Mouse (Mus musculus) monocyte, adult 5-6 weeks (primary cell): Measurements from ENCODE around the gene Plekhg6. TPM values are rescaled to one million over a fixed set of nuclear protein-coding genes. Genes with fewer than 3 reads are reported as not detected.
A peak's percentile ranks its signal among the peaks of the same experiment; 100 is the strongest.

Experiments used
- ATAC-seq: fragments of 153-309, 156-312 bp; replicated peaks from 2 replicates; pipeline ENCODE4 v1.8.0; 2017; ENCODE audit warnings: mild to moderate bottlenecking; ENCODE audit not compliant: low TSS enrichment, insufficient number of reproducible peaks, severe bottlenecking, poor library complexity, low FRiP score
- total RNA-seq: library from RNA; stranded (forward); fragments of 200-1000, 200-491, 200-594 nt; gene quantifications from 3 replicates; pipeline ENCODE4 v1.2.3, GENCODE M21; 2017

Gene Plekhg6
- total RNA-seq, result not detected in 3 replicates

DNA sequence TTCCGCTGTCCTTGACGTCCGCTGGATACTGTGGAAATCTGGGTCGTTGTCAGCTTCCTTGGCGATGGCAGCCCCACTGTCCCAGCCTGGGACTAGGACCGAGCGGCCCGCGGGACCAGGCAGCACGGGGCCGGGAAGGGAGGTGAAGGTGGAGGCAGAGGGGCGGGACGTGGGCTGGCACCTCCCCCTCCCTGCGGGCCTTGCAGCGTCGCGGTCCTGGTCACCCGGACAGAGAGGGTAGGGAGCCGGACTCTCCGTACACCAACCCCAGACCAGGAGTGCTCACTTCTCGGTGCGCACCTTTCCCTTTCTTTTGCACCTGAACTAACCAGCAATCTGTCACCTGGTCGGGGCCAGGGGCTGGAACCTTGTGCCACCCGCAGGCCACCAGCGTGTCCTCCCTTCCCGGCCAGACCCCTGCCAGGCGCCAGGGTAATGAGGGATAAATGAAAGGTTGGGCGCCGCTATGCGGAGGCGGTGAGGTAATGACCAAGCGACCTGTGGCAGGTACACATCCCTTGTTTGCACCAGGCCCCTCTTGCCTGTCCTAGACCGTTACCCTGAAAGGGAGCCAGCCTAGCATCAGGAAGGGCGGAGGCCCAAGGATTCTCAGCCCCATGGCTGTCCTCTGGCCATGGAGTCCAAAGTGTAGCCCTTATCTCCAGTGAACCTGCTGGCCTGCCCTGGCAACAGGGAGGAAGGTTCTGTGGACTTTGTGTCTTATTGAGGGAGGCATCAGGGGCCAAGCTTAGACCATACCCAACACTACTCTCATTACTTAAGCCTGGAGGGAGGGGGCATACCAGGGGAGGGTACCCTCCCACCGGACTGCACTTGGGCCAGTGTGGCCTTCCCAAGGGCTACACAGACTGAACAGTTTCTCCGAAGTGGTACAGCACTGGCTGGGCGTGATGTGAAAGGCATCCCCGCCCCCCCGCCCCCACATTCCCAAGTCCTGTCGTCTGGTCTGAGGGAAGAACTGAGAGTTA, at the start of gene Plekhg6:
Gene Plekhg6, minus strand, starts transcription at position 422 of the 989 bp plus-strand sequence.
- ATAC-seq, result no peak

DNA sequence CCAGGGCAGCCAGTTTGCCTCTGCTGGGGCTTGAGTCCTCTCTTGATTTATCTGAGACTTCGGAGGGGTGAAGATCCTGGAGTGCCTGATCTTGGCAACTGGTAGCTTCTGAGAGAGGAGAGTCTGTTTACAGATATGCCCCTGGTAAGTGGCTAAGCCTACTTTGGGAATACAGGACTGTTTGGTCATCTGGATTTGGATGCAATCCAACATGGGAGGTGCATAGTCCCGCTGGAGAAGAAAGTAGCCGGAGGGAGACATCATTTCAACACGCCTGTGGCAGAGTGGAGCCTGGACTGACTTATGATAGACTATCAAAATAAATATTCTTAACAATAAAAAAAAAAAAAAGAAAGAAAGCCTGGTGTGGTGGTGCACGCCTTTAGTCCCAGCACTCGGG, 49.1 kb upstream of the Plekhg6 start:
- no peak for ATAC-seq

GRCm38 (mm10) chr6:125426383-125427360, 46.1 kb upstream of the Plekhg6 start:
- peak; percentile 56 for ATAC-seq

- ATAC-seq, result peak; percentile 33
Observed at GRCm38 (mm10) chr6:125425205-125426090, 44.9 kb upstream of the Plekhg6 start.

DNA sequence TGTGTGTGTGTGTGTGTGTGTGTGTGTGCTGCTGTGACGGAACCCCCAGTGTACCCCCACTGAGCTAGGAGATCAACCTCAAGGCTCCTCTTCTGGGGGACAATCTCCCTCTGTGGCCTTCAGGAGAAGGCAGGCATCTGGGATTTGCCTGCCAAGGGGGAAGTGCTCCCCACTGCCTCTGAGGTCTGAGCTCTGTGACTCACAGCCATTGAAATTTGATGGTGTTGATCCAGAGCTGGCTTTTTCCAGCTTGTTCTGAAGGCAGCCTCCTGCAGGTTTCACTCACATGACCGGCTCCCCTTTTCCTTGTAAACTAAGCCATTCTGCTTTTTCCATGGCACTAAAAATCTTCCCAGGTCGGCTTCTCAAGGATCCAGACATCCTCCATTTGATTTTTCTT, 43.6 kb upstream of the Plekhg6 start:
- ATAC-seq, result no peak

- no peak for ATAC-seq
Observed at GRCm38 (mm10) chr6:125423507-125423906, 42.9 kb upstream of the Plekhg6 start.

- no peak for ATAC-seq
Observed at GRCm38 (mm10) chr6:125423099-125423498, 42.5 kb upstream of the Plekhg6 start.

DNA sequence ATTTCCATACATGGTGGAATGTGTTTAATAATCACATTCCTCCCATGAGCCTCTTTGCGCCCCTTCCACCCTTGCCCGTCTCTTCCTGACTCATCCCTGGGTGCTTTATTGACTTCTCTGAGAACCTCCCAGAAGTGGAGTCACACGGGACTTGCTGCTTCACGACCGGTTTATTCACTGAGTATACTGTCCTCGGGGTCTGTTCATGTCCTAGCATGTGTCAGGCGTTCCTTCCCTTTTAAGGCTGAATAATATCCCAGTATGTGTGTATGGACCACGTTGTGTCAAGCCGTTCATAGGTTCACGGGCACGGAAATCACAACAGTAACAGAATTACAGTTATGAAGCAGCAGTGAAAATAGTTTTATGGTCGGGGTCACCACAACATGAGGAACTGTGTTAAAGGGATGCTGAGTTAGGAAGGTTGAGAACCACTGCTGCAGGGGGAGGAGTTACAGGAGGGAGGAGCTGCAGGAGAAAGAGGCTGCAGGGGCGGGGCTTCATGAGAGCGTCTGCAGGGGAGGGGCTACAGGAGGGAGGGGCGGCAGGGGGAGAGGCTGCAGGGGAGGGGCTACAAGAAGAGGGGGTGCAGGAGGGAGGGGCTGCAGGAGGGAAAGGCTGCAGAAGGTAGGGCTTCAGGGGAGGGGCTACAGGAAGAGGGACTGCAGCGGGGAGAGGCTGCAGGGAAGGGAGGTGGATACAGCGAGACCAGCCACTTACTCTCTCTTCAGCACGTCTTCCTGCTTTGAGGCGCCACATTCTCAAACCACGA, 41.6 kb upstream of the Plekhg6 start:
- peak; percentile 48 for ATAC-seq

GRCm38 (mm10) chr6:125420458-125421063, 40.0 kb upstream of the Plekhg6 start:
- ATAC-seq, result no peak

DNA sequence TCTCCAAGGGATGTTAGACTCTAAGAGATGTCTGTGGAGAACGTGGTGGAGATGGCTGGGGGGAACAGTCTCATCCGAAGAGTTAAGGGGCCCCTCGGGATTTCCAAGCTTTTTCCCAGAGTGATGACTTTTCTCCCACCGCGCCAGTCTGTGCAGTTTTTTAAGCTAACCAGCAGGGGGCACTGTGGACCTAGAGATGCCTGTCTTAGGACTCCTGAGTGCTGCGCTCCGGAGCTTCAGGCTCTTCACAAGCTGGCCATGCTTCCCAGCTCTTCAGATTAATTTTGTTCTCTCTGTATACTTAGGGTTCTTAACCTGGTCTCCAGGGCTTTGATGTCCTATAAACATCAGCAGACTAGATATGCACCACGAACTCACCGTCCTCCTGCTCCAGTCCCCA, 38.2 kb upstream of the Plekhg6 start:
- peak; percentile 66 for ATAC-seq

DNA sequence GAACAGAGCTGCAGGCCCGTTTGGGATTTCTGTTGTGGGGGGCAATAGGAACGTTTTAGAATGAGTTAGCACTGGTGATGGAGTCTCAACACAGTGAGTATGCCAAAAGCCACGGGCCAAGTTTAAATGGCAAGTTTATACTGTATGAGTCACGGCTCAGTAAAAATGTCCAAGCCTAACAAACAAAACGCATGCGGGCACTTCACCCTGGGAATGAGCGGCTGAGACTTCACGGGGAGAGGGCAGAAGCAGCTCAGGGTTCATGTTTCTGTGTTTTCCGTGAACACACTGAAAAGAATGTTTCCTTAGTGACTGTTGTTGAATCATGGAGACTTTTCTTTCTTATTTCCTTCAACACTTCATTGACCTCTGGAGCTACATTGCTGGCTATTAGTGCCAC, 32.7 kb upstream of the Plekhg6 start:
- no peak for ATAC-seq

- ATAC-seq, result no peak
Observed at GRCm38 (mm10) chr6:125411661-125412060, 31.1 kb upstream of the Plekhg6 start.

DNA sequence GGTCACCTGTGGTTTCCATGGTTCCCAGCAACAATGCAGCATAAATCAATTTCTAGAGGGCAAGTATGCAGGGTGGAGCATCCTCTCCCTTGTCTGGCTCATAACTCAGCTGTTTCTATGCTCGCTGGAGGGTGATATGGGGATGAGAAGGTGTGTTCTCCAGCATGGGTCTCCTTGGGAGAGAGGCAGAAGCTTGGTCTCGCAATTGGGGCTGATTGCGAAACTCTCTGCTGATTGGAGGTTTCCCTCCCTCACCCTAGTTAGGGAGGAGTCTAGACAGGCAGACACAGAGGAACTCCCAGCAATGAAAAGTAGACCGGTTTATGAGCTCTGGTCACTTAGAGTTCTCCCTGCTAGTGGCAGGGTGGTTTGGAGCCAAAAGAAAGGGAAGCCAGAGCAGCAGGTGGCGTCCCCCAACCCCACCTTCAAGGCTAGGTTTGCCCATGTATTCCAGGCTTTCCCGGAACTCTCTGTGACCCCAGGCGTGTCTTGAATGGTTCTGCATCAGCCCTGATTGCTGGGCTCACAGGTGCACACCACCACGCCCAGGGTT, 30.5 kb upstream of the Plekhg6 start:
- ATAC-seq, result peak; percentile 77

- ATAC-seq, result no peak
Observed at GRCm38 (mm10) chr6:125410551-125410950, 30.0 kb upstream of the Plekhg6 start.

DNA sequence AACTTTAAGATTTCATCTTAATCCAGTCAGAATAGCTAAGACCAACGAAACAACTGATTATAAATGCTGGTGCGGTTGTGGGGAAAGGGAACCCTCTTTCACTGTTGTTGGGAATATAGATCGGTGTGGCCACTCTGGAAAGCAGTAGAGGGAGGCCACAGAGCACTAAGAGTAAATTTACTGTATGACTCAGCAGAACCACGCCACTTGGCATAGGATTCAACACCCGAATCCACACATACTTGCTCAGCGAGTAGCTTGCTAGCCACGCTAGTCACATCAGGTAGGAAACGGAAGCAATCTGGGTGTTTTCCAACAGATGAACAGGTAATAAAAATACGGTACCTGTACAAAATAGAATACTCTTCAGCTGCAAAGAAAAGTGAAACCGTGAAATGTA, 27.1 kb upstream of the Plekhg6 start:
- ATAC-seq, result no peak

- ATAC-seq, result no peak
Observed at GRCm38 (mm10) chr6:125407224-125407623, 26.6 kb upstream of the Plekhg6 start.
